In genomic region chr7:49272445-49273439, GRCm38 (mm10) we compare ENCODE assay signal across 8 mouse cellular contexts.
DNase-seq lines count a peak whose midpoint lies in the region; ATAC-seq and TF ChIP-seq lines count a peak whose summit lies in the region.

No protein-coding gene starts in this region.

- WGBS in forebrain, embryonic 13.5 days, result 18% methylated on average over 16 of the region's 16 CpGs
- WGBS in heart, postnatal 0 days, result 22% methylated on average over 16 of the region's 16 CpGs
- WGBS in liver, embryonic 14.5 days (ENCODE audit: insufficient replicate concordance), result 18% methylated on average over 16 of the region's 16 CpGs
- WGBS in neural tube, embryonic 13.5 days, result 21% methylated on average over 16 of the region's 16 CpGs
- WGBS in stomach, postnatal 0 days, result 33% methylated on average over 16 of the region's 16 CpGs

- no peak overlapping the region for H3K9ac ChIP-seq in forebrain, embryonic 13.5 days
- H3K9ac ChIP-seq in heart, postnatal 0 days (replicated peaks; ENCODE audit: low read depth, low read length), result no peak overlapping the region
- H3K9ac ChIP-seq in liver, embryonic 14.5 days (replicated peaks), result no peak overlapping the region
- peak overlapping the region; percentile 47; the same call in 1 of the 2 replicates for H3K9ac ChIP-seq in neural tube, embryonic 13.5 days
- H3K9ac ChIP-seq in stomach, postnatal 0 days (ENCODE audit: low read length), result no peak overlapping the region

- TF ChIP-seq EP300 in heart, postnatal 0 days (IDR thresholded peaks at IDR 0.05; ENCODE audit: low read depth), result no peak
- no peak for TF ChIP-seq EP300 in liver, embryonic 14.5 days (IDR thresholded peaks at IDR 0.05; ENCODE audit: low read depth)
- TF ChIP-seq EP300 in stomach, postnatal 0 days (optimal IDR thresholded peaks at IDR 0.05), result no peak

- no peaks in the 10 kb centered on the region for H3K36me3 ChIP-seq in E14TG2a.4 (ENCODE audit: insufficient read depth, low read length)
- no peaks in the 10 kb centered on the region for H3K36me3 ChIP-seq in forebrain, embryonic 13.5 days (ENCODE audit: poor library complexity, severe bottlenecking)
- H3K36me3 ChIP-seq in heart, postnatal 0 days (replicated peaks; ENCODE audit: control insufficient read depth, insufficient read depth, low read length), result no peaks in the 10 kb centered on the region
- no peaks in the 10 kb centered on the region for H3K36me3 ChIP-seq in liver, embryonic 14.5 days (replicated peaks; ENCODE audit: control insufficient read depth, insufficient read depth, low read depth)
- no peaks in the 10 kb centered on the region for H3K36me3 ChIP-seq in neural tube, embryonic 13.5 days
- no peaks in the 10 kb centered on the region for H3K36me3 ChIP-seq in stomach, postnatal 0 days (ENCODE audit: control insufficient read depth, insufficient read depth, low read length)

- 0 out of 2 replicates have a peak, but pooled peaks have one; percentile 36 for ATAC-seq in cerebellum, adult (ENCODE audit: insufficient number of reproducible peaks, low FRiP score, low TSS enrichment)
- peak; percentile 64 for ATAC-seq in forebrain, embryonic 13.5 days
- no peak; the same call in 1 of the 2 replicates for ATAC-seq in heart, postnatal 0 days (ENCODE audit: insufficient read depth, low read depth)
- no peak for ATAC-seq in liver, embryonic 14.5 days (ENCODE audit: insufficient read depth)
- ATAC-seq in neural tube, embryonic 13.5 days (ENCODE audit: low read depth), result peak; percentile 46; the same call in 1 of the 2 replicates
- ATAC-seq in stomach, postnatal 0 days (ENCODE audit: low FRiP score, low TSS enrichment), result 0 out of 2 replicates have a peak, but pooled peaks have one; percentile 19

- H3K27ac ChIP-seq in forebrain, embryonic 13.5 days, result no peak overlapping the region
- no peak overlapping the region for H3K27ac ChIP-seq in heart, postnatal 0 days (ENCODE audit: low read depth)
- H3K27ac ChIP-seq in liver, embryonic 14.5 days, result no peak overlapping the region
- H3K27ac ChIP-seq in neural tube, embryonic 13.5 days (replicated peaks), result no peak overlapping the region
- H3K27ac ChIP-seq in stomach, postnatal 0 days (replicated peaks), result no peak overlapping the region

- peak; percentile 82 for DNase-seq in heart, postnatal 0 days (ENCODE audit: low spot score)
- DNase-seq in kidney, postnatal 14 days, result peak; percentile 86
- peak; percentile 17 to 28 (median 24) for DNase-seq in liver, embryonic 14.5 days (ENCODE audit: low read depth in 3 of 3, low spot score in 3 of 3)
- peak; percentile 81 for DNase-seq in stomach, postnatal 0 days (ENCODE audit: low spot score)

- TF ChIP-seq CTCF in E14TG2a.4 (conservative IDR thresholded peaks at IDR 0.05; ENCODE audit: low read length), result peak; percentile 95
- TF ChIP-seq CTCF in heart, postnatal 0 days (IDR thresholded peaks at IDR 0.05; ENCODE audit: low read depth), result peak; percentile 96
- TF ChIP-seq CTCF in liver, embryonic 14.5 days (IDR thresholded peaks at IDR 0.05; ENCODE audit: low read depth), result peak; percentile 93
- peak; percentile 98 for TF ChIP-seq CTCF in stomach, postnatal 0 days (IDR thresholded peaks at IDR 0.05; ENCODE audit: low read depth)

- no peak overlapping the region for H3K4me2 ChIP-seq in forebrain, embryonic 13.5 days
- no peak overlapping the region for H3K4me2 ChIP-seq in heart, postnatal 0 days (ENCODE audit: low read depth, low read length)
- no peak overlapping the region for H3K4me2 ChIP-seq in liver, embryonic 14.5 days (ENCODE audit: low read depth)
- H3K4me2 ChIP-seq in neural tube, embryonic 13.5 days, result no peak overlapping the region
- no peak overlapping the region for H3K4me2 ChIP-seq in stomach, postnatal 0 days (replicated peaks; ENCODE audit: low read depth)

- peaks cover 9% of the 10 kb centered on the region for H3K4me1 ChIP-seq in E14TG2a.4 (replicated peaks; ENCODE audit: low read depth, low read length)
- H3K4me1 ChIP-seq in forebrain, embryonic 13.5 days, result peaks cover 16% of the 10 kb centered on the region
- peaks cover 20% of the 10 kb centered on the region for H3K4me1 ChIP-seq in heart, postnatal 0 days (ENCODE audit: control insufficient read depth, insufficient read depth)
- H3K4me1 ChIP-seq in liver, embryonic 14.5 days (replicated peaks; ENCODE audit: control insufficient read depth in 2 of 2, insufficient read depth in 2 of 2, low read length in 1 of 2), result no peaks in the 10 kb centered on the region; a peak in 1 of 4 replicates
- peaks cover 47% of the 10 kb centered on the region for H3K4me1 ChIP-seq in neural tube, embryonic 13.5 days (replicated peaks)
- H3K4me1 ChIP-seq in stomach, postnatal 0 days (replicated peaks; ENCODE audit: control insufficient read depth, insufficient read depth), result no peaks in the 10 kb centered on the region

- 0 out of 2 replicates have a peak overlapping the region, but pooled peaks have one; percentile 7 for H3K4me3 ChIP-seq in E14TG2a.4 (replicated peaks; ENCODE audit: low read length)
- no peak overlapping the region for H3K4me3 ChIP-seq in forebrain, embryonic 13.5 days
- H3K4me3 ChIP-seq in heart, postnatal 0 days (ENCODE audit: low read depth, low read length), result no peak overlapping the region
- H3K4me3 ChIP-seq in liver, embryonic 14.5 days (ENCODE audit: insufficient read depth in 1 of 2, low read depth in 2 of 2, low read length in 2 of 2), result no peak overlapping the region
- H3K4me3 ChIP-seq in neural tube, embryonic 13.5 days, result no peak overlapping the region
- H3K4me3 ChIP-seq in stomach, postnatal 0 days (ENCODE audit: low read depth, low read length), result no peak overlapping the region

- H3K9me3 ChIP-seq in E14TG2a.4 (ENCODE audit: low read length), result no peaks in the 10 kb centered on the region
- H3K9me3 ChIP-seq in forebrain, embryonic 13.5 days (replicated peaks), result no peaks in the 10 kb centered on the region
- H3K9me3 ChIP-seq in heart, postnatal 0 days (replicated peaks; ENCODE audit: control insufficient read depth, low read length), result no peaks in the 10 kb centered on the region
- no peaks in the 10 kb centered on the region for H3K9me3 ChIP-seq in liver, embryonic 14.5 days (ENCODE audit: control insufficient read depth, low read length)
- H3K9me3 ChIP-seq in neural tube, embryonic 13.5 days, result no peaks in the 10 kb centered on the region
- H3K9me3 ChIP-seq in stomach, postnatal 0 days (ENCODE audit: control insufficient read depth, low read length), result no peaks in the 10 kb centered on the region

- 0 out of 2 replicates have a peak, but pooled peaks cover 2% of the 10 kb centered on the region for H3K27me3 ChIP-seq in E14TG2a.4 (ENCODE audit: insufficient read depth, low read length)
- peaks cover 13% of the 10 kb centered on the region for H3K27me3 ChIP-seq in forebrain, embryonic 13.5 days
- no peaks in the 10 kb centered on the region for H3K27me3 ChIP-seq in heart, postnatal 0 days (ENCODE audit: control insufficient read depth, insufficient read depth, low read length)
- no peaks in the 10 kb centered on the region for H3K27me3 ChIP-seq in liver, embryonic 14.5 days (ENCODE audit: control insufficient read depth, insufficient read depth, low read length)
- no peaks in the 10 kb centered on the region for H3K27me3 ChIP-seq in neural tube, embryonic 13.5 days
- no peaks in the 10 kb centered on the region for H3K27me3 ChIP-seq in stomach, postnatal 0 days (ENCODE audit: control insufficient read depth, insufficient read depth, low read length)

Comparison
In these comparisons a context has a peak if more than half of its experiments do, and no peak if none do; other contexts are left out.
1. ATAC-seq: peak in cerebellum, adult (single experiment), forebrain, embryonic 13.5 days (single experiment), neural tube, embryonic 13.5 days (single experiment) and stomach, postnatal 0 days (single experiment); none in heart, postnatal 0 days (single experiment) and liver, embryonic 14.5 days (single experiment).
2. DNase-seq: peak in every context shown above with its lines; median percentile 86 in kidney, postnatal 14 days; 82 in heart, postnatal 0 days; 81 in stomach, postnatal 0 days; 24 in liver, embryonic 14.5 days.
3. Peak in every context shown above with its lines, with median percentiles within 50 percentile points of each other: CTCF ChIP-seq.